Mouse (Mus musculus) retina, postnatal 7 days (tissue): ENCODE results near the gene Arpin.

Experiments used
- DNase-seq: peaks from one replicate; pipeline ENCODE4 v3.0.0-alpha.2; 2012; ENCODE audit warnings: low read depth, low spot score

The Arpin gene

DNA sequence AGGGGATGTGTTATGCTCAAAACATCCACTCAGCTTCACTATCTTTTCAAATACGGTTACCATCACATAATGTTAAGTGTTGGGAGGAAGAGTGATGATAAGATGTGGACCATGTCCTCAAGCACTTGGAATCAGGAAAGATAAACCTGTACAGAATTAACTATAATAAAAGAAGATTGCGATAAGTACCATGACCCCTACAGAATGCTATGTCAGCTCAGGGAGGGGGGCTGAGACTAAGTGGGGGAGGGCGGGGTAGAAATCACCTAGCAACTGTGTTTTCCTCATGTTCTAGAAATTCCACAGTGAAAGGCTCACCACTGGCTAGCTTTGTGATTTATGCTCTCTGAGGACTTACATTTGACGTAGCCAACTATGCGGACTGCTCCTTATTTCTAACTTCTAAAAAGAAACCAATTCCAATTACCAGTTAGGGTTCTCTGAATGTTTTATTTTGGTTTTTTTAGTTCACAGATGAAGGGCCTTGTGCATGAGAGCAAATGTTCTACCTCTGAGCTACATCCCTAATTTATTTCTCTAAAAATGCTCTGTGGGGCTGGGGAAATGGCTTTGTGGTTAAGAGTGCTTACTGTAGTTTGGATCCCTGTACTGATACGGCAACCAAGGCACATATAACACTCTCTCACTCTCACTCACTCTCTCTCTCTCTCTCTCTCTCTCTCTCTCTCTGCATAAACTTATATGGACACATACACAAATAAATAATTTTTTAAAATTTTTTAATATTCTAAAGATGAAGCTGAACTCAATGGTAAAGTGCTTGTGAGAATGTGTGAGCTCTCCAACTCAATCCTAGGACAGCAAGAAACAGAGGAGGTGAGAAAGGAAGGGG, 42.4 kb downstream of the Arpin start:
- no peak for DNase-seq

DNA sequence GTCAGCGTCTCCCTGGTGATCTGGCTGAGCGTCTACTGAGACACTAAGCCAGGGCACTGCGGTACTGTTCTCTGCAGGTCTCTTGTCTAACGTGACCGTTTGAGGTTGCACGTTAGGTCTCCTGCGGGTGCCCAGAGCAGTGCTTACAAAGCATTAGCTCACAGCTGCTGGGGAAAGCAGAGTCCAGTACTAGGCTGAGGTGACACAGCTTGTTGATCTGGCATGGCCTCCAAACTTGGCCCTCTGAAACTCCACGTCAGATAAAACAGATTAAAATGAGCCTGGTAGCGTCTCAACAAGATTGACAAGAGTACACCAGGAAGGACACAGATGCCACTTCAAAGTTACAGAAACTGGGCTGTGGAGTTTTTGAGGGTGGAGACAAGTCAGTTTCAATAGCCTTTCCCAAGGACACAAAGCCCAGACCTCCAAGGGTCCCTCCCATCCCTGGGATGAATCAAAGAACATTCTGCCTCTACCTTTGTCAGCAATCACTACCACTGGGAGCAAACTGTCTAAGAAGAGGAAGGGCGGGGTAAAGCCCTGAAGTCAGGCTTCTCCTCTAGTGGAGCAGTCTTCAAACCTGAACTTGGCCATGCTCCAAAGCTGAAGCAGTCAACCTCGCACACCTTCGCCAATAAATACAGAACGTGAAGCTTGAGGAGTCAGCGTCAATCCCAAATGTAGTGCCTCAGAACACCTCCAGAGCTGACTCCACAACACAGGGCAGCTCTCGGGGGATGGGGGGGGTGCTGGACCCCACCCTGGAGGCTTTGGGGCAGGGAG, 44.5 kb downstream of the Arpin start:
- no peak for DNase-seq

DNA sequence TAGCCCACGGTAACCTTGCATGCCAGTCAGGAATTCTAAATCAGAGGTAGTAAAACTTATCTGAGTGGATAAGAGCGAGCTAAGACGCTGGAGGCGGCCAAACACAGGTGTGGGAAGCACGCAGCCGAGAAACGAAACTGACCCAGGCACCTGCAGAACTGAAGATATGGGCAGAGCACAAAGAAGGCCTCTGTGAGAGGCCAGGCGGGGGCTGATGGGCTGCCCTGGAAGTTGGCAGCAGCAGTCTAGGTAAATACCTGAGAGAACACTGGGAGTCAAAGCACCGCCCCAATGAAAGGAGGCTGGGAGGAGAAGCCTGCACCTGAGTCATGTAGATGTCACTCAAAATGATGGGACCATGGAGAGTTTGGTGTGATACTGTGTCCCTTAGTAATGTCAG, 46.6 kb downstream of the Arpin start:
- no peak for DNase-seq

DNA sequence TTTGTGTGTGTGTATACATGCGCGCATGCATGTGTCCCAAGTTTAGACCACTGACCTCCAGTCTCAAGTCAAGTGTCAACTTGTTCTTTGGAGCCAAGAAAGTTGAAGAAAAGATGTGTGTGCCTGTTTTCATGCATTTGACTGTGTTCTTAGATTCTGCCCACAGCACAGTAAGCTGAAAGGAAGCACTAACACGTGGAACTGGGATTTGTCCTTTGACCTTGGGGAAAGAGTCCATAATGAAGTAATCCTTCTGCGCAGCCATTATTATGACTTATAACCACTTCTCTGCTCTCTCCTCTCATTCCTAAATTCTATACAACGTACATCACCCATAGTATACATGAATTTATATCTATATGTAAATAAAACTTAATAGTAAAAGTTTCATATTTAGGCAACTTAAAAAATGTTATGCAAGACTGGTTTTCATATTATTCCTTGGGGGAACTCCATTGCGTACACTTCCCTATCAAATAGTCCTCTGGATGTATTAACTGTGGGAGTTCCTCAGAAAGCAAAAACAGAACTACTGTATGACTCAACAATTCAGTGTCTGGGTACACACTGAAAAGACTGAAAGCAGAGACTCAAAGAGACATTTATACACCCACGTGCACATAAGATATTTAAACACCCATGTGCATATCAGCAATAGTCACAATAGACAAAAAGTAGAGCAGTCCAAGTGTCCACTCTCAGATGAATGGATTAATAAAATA, 51.4 kb downstream of the Arpin start:
- DNase-seq, result no peak

DNA sequence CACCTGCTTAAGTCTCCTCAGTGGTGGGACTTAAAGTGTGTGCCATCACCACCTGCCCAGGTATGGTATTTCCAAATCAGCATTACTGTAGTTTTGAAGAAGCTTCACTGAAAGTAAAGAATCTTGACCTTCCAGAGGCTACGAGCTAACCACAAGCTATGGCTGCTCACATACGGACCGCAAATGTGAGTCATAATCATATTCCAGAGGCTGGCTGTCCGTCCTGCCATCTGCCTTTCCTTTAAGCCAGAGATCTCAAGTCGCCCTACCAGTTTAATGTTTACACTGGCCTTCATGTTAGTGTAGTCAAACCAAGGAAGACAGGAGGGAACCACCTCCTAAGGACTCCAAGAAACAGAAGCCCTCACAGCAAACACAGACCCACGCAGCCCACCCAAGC, 53.3 kb downstream of the Arpin start:
- DNase-seq, result no peak

DNA sequence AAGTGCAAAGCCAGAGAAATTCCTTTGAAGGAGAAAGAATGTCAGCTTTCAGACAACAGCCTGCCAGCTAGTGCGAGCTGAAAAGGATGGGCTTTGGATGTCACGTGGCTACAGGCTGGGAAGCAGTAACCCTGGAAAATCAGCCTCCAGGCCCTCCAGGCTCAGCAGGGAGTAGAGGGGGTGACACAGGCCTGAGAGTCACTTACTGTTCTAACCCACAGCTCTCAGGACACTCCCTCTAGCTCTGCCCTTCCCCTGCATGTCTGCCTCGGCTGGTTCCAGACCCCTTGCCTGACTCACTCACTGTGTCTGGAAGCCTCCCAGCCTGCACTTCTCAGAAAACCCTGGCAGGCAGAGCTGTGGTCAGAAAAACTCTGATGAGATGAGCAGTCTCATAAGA, 54.2 kb downstream of the Arpin start:
- DNase-seq, result no peak

DNA sequence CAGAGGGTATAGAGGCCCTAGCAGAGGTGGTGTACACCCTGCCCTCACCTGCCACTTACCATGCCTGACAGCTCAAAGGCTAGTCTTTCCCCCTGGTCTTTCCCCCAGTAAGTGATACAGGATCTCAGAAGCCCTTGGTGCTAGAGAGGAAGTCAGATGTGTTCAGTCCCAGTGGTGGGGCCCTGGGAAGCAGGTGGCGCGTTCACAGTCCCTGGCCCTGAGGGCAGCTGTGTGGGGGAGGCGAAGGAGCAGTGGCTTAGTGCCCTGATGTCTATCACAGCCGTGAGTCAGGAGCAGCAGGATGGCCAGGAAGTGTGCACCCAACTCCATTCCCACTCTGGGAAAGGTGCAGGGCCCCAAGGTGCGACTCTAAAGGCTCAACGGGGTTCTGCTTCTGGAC, 55.1 kb downstream of the Arpin start:
- DNase-seq, result no peak

DNA sequence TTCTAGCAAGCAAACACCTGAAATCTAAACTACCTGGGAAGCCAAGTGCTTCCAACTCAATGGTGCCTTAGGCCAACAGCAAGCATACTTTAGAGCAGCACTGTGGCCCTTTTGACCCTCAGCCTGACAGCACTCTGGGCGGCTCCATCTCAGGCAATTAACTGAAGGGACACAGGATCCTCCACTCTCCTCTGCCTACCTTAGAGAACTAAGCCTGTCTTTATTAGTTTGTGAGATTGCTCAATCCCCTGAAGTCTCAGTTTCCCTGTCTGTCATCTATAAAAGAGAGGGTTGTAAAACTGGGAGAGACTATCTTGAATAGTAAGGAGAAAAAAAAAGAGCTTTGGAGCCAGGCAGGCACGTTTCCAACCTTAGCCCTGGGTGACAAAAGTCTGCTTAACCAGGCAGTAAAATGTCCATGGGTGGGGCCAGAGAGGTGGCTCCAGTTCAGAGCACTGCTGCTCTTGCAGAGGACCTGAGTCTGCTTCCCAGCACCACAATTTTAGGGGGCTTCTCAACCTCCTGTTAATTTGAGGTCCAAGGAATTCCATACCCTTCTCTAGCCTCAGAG, 56.6 kb downstream of the Arpin start:
- no peak for DNase-seq
